Mouse (Mus musculus) telencephalon, adult 2 months (tissue): ENCODE results near the gene Caskin2.
"Not testable (repeated sequence)": the region's sequence is repeated elsewhere in the genome, so short reads cannot be mapped to it uniquely, and the experiment has no call there.

ENCODE experiments used
- DNase-seq: peaks from one replicate; pipeline ENCODE4 v3.0.0-alpha.2; 2011; ENCODE audit warnings: low read depth, low spot score

Gene Caskin2

DNA sequence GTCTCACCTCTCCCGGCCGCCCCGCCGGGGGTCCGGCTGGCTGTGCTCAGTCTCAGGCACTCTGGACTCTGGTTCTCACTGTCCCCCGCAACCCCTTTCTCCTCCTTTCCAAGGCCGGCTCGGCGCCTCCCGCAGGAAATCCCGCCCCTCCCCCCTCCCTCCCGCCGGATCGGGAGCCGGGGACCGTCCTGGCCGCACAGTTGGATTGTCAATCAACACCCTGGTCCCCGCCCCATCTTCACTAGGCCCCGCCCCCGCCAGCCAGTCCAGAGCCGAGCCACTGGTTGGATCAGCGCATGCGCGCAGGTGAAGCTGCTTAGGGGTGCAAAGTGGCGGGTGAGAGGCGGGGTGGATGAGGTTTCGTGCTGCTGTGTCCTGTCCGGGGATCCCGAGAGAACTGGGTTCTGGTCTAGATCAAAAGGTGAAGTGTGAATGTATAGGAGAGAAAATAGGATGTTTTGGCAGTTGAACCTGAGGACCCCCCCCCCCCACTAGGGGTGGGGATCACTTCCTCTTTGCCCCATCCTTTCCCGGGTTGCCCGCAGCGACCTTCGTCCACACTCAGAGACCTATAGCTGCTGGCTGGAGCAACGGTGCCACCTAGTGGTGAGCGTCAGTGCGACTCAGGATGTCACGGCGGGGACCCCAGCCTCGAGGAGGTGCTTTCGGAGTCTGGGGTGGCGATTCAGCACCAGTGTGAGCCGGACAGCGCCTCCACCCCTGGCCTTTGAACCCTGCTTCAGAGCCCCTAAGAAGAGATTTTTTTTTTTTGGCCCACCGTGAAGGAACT lies at the start of gene Caskin2:
TSS of gene Caskin2 (minus strand) at position 133 of the 790 bp plus-strand sequence.
- peak; percentile 64 for DNase-seq

GRCm38 (mm10) chr11:115859143-115859945 lies 45.9 kb upstream of the Caskin2 start:
- peak; percentile 4 for DNase-seq

DNA sequence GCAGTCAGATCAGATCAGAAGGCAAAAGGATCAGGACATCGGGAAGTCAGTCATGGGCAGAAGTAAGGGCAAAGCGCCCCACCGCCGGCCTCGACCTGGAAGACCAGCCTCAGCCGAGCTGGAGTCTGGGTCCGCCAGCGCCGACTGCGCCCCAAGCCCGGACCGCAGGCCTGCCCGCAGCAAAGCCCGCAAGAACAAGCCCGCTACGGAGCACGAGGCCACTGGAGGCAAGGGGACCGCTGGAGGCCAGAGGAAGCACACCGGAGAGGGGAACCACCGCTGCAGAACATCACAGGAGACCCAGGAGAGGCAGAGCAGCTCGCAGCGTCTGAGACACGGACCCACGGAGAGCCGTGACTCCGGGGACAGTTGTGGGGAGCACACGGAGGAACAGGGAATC lies 44.9 kb upstream of the Caskin2 start, which contains the start of gene Myo15b:
TSS of gene Myo15b (plus strand) at position 53 of the 400 bp plus-strand sequence.
- no peak for DNase-seq

DNA sequence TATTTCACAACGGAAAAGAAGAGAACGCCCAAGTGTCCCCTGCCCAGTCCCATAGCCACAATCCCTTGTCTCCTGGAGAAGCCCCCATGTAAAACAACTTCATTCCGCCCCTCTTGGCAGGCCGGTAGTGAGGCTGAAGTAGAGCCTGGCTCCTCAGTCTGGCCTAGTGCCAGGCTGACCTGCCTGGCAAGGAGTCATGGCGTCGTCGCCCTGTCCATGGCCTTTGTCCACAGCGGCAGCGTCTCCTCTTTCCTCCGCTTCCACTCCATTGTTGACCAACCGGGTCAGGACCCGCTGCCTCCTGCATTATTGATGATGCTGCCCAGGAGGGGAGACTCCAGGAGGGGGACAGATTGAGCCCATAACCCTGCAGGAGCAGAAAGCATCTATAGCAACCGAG lies 44.5 kb upstream of the Caskin2 start:
- no peak for DNase-seq

- DNase-seq = not testable (repeated sequence)
Measured at GRCm38 (mm10) chr11:115857146-115857545, 43.7 kb upstream of the Caskin2 start.

- DNase-seq = peak; percentile 16
Measured at GRCm38 (mm10) chr11:115854674-115855073, 41.2 kb upstream of the Caskin2 start.

DNA sequence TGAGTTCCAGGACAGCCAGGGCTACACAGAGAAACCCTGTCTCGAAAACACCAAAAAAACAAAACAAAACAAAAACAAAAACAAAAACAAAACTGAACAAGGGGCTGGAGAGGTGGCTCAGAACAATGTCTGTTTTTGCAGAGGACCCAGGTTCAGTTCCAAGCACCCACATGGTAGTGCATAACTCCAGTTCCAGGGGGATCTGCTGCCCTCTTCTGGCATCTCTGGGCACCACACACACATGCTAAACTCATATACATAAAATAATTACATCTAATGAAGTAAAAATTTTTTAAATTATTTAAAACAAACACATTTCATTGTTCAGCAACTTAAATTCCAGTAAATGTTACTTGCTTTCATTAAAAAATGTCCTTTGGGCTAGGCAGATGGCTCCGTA lies 32.4 kb upstream of the Caskin2 start:
- no peak for DNase-seq

DNA sequence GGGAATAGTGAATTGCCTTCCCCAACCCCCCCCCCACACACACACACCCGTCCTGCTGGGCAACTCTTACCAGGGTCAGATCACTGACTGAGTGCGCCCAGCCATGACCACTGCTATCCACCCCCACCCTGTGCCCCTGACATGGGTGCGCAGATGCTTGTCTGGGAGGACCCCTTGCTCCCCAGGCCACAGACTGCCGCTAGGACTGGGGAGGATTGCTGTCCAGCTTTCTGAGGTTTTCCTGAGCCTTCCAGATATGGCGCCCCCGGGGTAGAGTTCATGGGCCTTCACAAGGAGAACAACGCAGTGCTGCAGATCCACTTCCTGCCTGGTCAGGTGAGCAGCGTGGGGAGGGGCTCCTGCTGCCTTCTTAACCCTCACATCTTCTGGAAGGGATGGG lies 30.8 kb upstream of the Caskin2 start:
- DNase-seq = no peak

GRCm38 (mm10) chr11:115843891-115844239 lies 30.4 kb upstream of the Caskin2 start:
- no peak for DNase-seq

GRCm38 (mm10) chr11:115843141-115843890 lies 29.9 kb upstream of the Caskin2 start:
- DNase-seq = no peak

- DNase-seq = no peak
Measured at GRCm38 (mm10) chr11:115841961-115842550, 28.6 kb upstream of the Caskin2 start.

DNA sequence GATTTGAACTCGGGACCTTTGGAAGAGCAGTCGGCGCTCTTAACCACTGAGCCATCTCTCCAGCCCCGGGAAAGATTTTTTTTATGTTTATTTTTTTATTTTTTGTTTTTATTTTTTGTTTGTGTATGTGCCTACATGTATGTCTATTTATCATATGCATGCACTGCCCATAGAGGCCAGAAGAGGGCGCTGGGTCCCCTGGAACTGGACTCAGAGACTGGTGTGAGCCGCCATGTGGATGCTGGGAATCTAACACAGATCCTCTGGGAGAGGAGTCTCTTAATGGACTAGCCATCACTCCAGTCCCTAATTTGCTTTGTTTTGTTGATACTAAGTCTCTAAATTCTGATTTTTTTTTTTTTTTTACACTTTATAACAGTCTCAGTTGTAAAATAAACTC lies 27.6 kb upstream of the Caskin2 start:
- DNase-seq = no peak

GRCm38 (mm10) chr11:115839732-115840131 lies 26.3 kb upstream of the Caskin2 start:
- DNase-seq = no peak

- no peak for DNase-seq
Measured at GRCm38 (mm10) chr11:115838895-115839311, 25.5 kb upstream of the Caskin2 start.

DNA sequence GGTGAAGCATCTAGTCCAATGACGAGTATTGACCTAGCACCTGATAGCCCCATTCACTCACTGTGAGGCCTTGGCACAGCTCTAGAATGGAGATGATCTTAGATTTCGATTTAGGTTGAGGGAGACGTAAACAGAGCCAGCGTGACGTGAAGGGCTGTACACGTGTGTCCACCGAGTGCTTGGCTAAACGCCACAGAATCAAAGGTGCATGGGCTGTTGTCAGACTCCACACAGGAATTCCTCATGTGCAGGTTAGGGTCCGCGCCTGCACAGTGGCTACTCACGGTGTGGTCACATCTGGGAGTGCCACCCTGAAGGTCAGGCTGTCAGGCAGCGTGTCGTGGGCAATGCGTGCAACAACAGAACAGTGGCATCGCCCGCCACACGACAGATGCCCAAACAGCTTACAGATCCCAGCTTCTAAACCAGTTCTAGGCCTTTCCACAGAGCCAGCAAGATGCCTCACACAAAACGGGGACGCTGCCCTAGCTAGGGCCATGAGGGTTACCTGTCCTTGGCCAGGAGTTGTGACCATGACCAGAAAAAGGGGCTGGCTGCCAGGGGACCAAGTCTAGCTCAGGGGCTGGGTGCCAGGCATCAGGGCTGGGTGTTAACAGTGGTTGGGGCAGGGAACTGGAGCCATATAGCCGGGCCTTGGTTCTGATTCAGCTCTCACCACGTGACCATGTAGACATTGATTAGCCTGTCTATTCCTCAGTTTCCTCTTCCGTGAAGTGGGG lies 24.3 kb upstream of the Caskin2 start:
- no peak for DNase-seq

- no peak for DNase-seq
Measured at GRCm38 (mm10) chr11:115836656-115837395, 23.4 kb upstream of the Caskin2 start.

- no peak for DNase-seq
Measured at GRCm38 (mm10) chr11:115834033-115834432, 20.6 kb upstream of the Caskin2 start.

- DNase-seq = no peak
Measured at GRCm38 (mm10) chr11:115833021-115833513, 19.6 kb upstream of the Caskin2 start.

- DNase-seq = no peak
Measured at GRCm38 (mm10) chr11:115832523-115832922, 19.1 kb upstream of the Caskin2 start.

DNA sequence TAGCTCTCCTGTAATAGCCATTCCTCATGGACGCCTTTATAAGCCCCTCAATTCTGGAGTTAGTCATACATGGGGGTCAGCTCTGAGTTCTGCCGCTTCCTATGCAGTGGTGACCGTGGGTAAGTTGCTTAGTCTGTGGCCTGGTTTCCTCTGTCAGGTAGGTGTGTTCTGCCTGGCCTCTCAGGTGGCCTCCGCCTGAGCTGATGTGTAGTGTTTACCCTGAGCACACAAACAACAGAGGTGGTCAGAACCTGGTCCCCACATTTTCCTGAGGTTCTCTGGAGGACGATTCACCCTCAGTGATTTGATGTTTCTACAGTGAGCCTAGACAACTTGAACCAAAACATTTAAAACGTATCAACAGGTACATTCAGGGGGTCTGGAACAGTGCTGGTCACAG lies 18.6 kb upstream of the Caskin2 start:
- DNase-seq = no peak
